Mouse (Mus musculus) testis, adult 2 months (tissue): Measurements from ENCODE around the gene 1110065P20Rik. TPM values are rescaled to one million over a fixed set of nuclear protein-coding genes. Genes with fewer than 3 reads are reported as not detected.

Experiments
- H3K27ac ChIP-seq: fragments of 200-500 bp; 2 replicates; pipeline ENCODE4 v1.5.1; 2012; ENCODE audit warnings: low read depth, low read length; ENCODE audit not compliant: control insufficient read depth, insufficient read depth
- H3K27me3 ChIP-seq: fragments of 200-500 bp; 2 replicates; pipeline ENCODE4 v1.6.1; 2012; ENCODE audit warnings: mild to moderate bottlenecking, low read length, moderate library complexity; ENCODE audit not compliant: control insufficient read depth, insufficient read depth
- H3K36me3 ChIP-seq: fragments of 200-500 bp; 2 replicates; pipeline ENCODE4 v1.6.1; 2012; ENCODE audit warnings: mild to moderate bottlenecking, low read length; ENCODE audit not compliant: control insufficient read depth, insufficient read depth
- H3K4me1 ChIP-seq: fragments of 200-500 bp; 2 replicates; pipeline ENCODE4 v1.6.1; 2012; ENCODE audit warnings: low read length; ENCODE audit not compliant: control insufficient read depth, insufficient read depth
- H3K4me3 ChIP-seq: fragments of 200-500 bp; 2 replicates; pipeline ENCODE4 v1.5.1; 2012; ENCODE audit warnings: low read depth, mild to moderate bottlenecking, low read length, moderate library complexity, mixed read lengths; ENCODE audit not compliant: control insufficient read depth
- CTCF ChIP-seq: fragments of 200-500 bp; IDR thresholded peaks from 2 replicates; pipeline ENCODE4 v1.5.1; 2012; ENCODE audit warnings: low read depth, mild to moderate bottlenecking, inconsistent platforms, low read length, moderate library complexity; ENCODE audit not compliant: control insufficient read depth, insufficient read depth, insufficient replicate concordance
- POLR2A ChIP-seq: fragments of 200-500 bp; IDR thresholded peaks from 2 replicates; pipeline ENCODE4 v1.6.1; 2012; ENCODE audit warnings: low read depth, mild to moderate bottlenecking, inconsistent platforms, low read length, moderate library complexity; ENCODE audit not compliant: control insufficient read depth
- polyA plus RNA-seq: library from polyadenylated mRNA; depleted of rRNA; stranded (reverse); fragments of >200 nt; gene quantifications from 2 replicates; pipeline ENCODE4 v1.2.3, GENCODE M21; 2012; rRNA removed

Gene 1110065P20Rik
- polyA plus RNA-seq, 1 experiment, result 195 TPM

DNA sequence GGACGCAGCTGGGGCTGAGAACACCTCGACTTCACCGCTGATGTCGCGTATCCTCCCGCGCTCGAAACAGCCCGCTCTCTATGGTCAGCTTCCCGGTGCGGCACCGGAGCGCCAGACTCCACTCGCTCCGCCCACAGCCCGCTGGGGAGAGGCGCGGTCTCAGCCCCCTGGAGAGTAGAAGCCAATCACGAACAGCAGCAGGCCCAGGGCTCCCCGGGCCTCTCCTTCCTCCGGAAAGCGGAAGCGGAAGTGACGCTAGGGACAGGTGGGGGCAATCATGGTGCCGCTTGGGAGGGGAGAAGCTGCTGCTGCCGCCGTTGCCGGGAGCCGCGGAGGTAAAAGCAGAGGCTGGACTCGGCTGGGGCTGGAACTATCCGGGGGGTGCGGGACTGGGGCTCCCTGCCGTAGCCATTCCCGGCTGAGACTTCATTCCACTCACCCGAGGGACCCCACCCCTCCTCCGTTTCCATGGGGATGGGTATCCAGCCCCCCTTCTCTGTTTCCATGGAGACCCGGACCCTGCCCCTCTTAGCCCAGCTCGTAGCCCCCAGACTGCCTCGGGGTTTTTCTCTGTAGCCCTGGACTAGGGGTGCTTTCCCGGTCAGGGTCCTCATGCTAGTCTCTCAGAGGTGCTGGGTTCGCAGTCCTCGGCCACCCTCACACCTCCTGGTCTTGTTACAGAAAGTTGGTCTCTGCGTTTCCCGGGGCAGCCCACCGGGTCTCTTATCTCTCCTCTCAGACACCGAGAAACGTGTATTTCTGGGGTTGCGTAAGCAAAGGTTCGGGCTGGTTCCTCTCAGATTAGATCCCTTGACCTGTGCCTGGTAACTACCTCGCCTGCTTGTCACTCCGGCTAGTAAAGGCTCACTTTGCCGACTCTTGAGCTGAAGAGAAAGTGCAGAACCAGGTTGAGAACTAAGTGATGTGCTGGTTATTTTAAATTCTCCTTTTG lies 48.4 kb downstream of the 1110065P20Rik start:
- no peaks in the 10 kb centered on the region for H3K27me3 ChIP-seq
- peaks cover 4% of the 10 kb centered on the region for H3K36me3 ChIP-seq
- peaks cover 2% of the 10 kb centered on the region; the same call in 1 of the 2 replicates for H3K4me1 ChIP-seq
- H3K4me3 ChIP-seq, result peak overlapping the region; percentile 92
- H3K27ac ChIP-seq, result peak overlapping the region; percentile 95
- TF ChIP-seq POLR2A, result peak; percentile 85
- TF ChIP-seq CTCF, result no peak

DNA sequence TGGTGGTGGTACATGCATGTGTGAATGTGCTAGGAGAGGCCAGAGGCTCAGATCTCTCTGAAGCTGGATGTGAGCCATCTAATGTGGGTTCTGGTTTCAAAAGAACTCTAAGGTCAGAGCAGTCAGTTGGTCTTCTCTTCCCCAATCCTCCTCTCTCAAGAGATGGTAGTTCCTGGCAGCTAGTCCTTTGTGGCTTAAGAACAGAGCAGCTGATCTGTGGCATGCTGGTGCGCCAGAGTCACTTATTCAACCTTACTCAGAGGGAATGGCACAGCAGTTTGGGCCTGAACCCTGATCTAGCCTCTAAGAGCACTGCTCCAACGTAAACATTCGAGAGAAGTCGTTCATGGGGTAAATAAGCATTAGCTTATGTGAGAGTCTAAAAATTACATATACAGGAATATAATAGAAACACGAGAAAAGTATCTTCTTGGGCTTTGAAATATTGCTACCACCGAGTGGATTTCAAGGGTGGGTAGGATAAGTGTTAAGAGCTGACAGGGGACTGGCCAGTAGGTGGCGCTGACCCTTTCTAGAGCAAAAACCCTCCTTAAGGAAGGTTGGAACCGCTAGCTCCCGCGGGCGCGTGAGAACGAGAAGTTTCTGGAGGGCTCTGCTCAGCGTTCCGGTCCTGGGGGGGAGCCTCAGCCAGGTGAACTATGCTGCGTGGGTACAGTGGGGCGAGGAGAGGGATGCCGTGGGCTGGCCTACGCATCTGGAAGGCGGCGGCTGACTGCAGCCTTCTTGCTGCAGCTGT lies 49.3 kb downstream of the 1110065P20Rik start, which contains the start of gene Mtf1:
Gene Mtf1, plus strand, starts transcription at position 553 of the 757 bp plus-strand sequence.
- peak; percentile 57; the same call in 1 of the 2 replicates for TF ChIP-seq CTCF
- no peak for TF ChIP-seq POLR2A
- Histone ChIP-seq H3K4me3 (peak within 1 kb of the TSS; percentile 92), H3K27me3 (no peaks in the 10 kb centered on the region), H3K4me1 (peaks cover 2% of the 10 kb centered on the region; the same call in 1 of the 2 replicates), H3K27ac (peak within 1 kb of the TSS; percentile 95), H3K36me3 (peaks cover 4% of the 10 kb centered on the region)

Other genes with a start within 250 kb of the 1110065P20Rik start
- not detected in 2 replicates for gene 3100002H09Rik, start 240.4 kb downstream of the 1110065P20Rik start, polyA plus RNA-seq
- 0.22 and 0.32 TPM in 2 replicates for gene Pou3f1, start 194.4 kb downstream of the 1110065P20Rik start, polyA plus RNA-seq
- gene Utp11, start 157.6 kb downstream of the 1110065P20Rik start, polyA plus RNA-seq, result 4.3 and 4.8 TPM in 2 replicates
- gene Fhl3, start 150.5 kb downstream of the 1110065P20Rik start, polyA plus RNA-seq, result 1.2 and 1.6 TPM in 2 replicates
- gene Sf3a3, start 136.4 kb downstream of the 1110065P20Rik start, polyA plus RNA-seq, result 24.2 and 24.7 TPM in 2 replicates
- gene Inpp5b, start 109.3 kb downstream of the 1110065P20Rik start, polyA plus RNA-seq, result 19.3 and 26.9 TPM in 2 replicates
- 61.0 and 64.0 TPM in 2 replicates for gene Mtf1, start 49.1 kb downstream of the 1110065P20Rik start, polyA plus RNA-seq
- 49.4 and 54.1 TPM in 2 replicates for gene Yrdc, start 517 bp downstream of the 1110065P20Rik start, polyA plus RNA-seq
- 0.23 and 0.32 TPM in 2 replicates for gene Maneal, start 11.0 kb upstream of the 1110065P20Rik start, polyA plus RNA-seq
- gene Epha10, start 29.7 kb upstream of the 1110065P20Rik start, polyA plus RNA-seq, result 7.2 and 9.3 TPM in 2 replicates
- 7.1 and 8.0 TPM in 2 replicates for gene 9930104L06Rik, start 85.9 kb upstream of the 1110065P20Rik start, polyA plus RNA-seq
- gene Cdca8, start 88.1 kb upstream of the 1110065P20Rik start, polyA plus RNA-seq, result 45.5 and 47.0 TPM in 2 replicates
- 1.1 and 1.7 TPM in 2 replicates for gene Rspo1, start 135.2 kb upstream of the 1110065P20Rik start, polyA plus RNA-seq
- gene Gnl2, start 165.4 kb upstream of the 1110065P20Rik start, polyA plus RNA-seq, result 24.5 and 25.3 TPM in 2 replicates
- gene Dnali1, start 214.5 kb upstream of the 1110065P20Rik start, polyA plus RNA-seq, result 185 and 189 TPM in 2 replicates
- gene Snip1, start 215.5 kb upstream of the 1110065P20Rik start, polyA plus RNA-seq, result 17.2 and 19.1 TPM in 2 replicates
- gene Meaf6, start 233.9 kb upstream of the 1110065P20Rik start, polyA plus RNA-seq, result 63.2 and 67.3 TPM in 2 replicates